Comparison of ENCODE assay signal across 8 mouse cellular contexts in genomic region chr3:76001156-76001555, GRCm38 (mm10). TPM values are rescaled to one million over a fixed set of nuclear protein-coding genes. Genes with fewer than 3 reads are reported as not detected.
DNase-seq lines count a peak whose midpoint lies in the region; ATAC-seq and TF ChIP-seq lines count a peak whose summit lies in the region.

No protein-coding gene starts in this region.

- no peaks in the 10 kb centered on the region for H3K27me3 ChIP-seq in heart, adult 2 months (ENCODE audit: control insufficient read depth, insufficient read depth, low read length)
- H3K27me3 ChIP-seq in heart, embryonic 11.5 days (ENCODE audit: control insufficient read depth, insufficient read depth, low read length) = no peaks in the 10 kb centered on the region
- H3K27me3 ChIP-seq in forebrain, postnatal 0 days (ENCODE audit: insufficient read depth, low read length) = no peaks in the 10 kb centered on the region
- H3K27me3 ChIP-seq in midbrain, postnatal 0 days (ENCODE audit: insufficient read depth, low read length) = no peaks in the 10 kb centered on the region

- intact Hi-C loops in heart, adult 2 months (cut with DNase I) = loop anchor here (1.0 kb wide), 1 partner anchor 91 kb away; no protein-coding TSS in a partner anchor

- TF ChIP-seq POLR2A in heart, adult 2 months (IDR thresholded peaks at IDR 0.05; ENCODE audit: insufficient read depth, low read depth, low read length) = no peak

- H3K4me2 ChIP-seq in heart, embryonic 11.5 days = no peak overlapping the region
- H3K4me2 ChIP-seq in forebrain, postnatal 0 days (ENCODE audit: low read depth) = no peak overlapping the region
- H3K4me2 ChIP-seq in midbrain, postnatal 0 days (ENCODE audit: low read depth, low read length, poor library complexity, severe bottlenecking) = no peak overlapping the region

- peak in 1 of 2 experiments; percentile 3 for DNase-seq in heart, adult 2 months
- DNase-seq in A20 (ENCODE audit: low read depth, low spot score) = peak; percentile 81
- DNase-seq in c-Kit-positive CD71-negative TER-119-negative erythroid progenitor cells, embryonic 14.5 days (ENCODE audit: low read depth) = peak; percentile 32
- peak; percentile 68 for DNase-seq in forebrain, postnatal 0 days
- peak; percentile 15 to 83 for DNase-seq in layer of hippocampus, adult 18-20 months (ENCODE audit: low spot score in 2 of 2)
- peak; percentile 85 for DNase-seq in midbrain, postnatal 0 days (ENCODE audit: low spot score)
- DNase-seq in thymus, postnatal 4 days = peak; percentile 21

- H3K9ac ChIP-seq in heart, adult 2 months (ENCODE audit: low read depth, low read length) = no peak overlapping the region
- no peak overlapping the region for H3K9ac ChIP-seq in heart, embryonic 11.5 days (ENCODE audit: low read depth, low read length)
- no peak overlapping the region for H3K9ac ChIP-seq in forebrain, postnatal 0 days
- no peak overlapping the region for H3K9ac ChIP-seq in midbrain, postnatal 0 days (replicated peaks; ENCODE audit: low read length, poor library complexity, severe bottlenecking)

- H3K9me3 ChIP-seq in heart, embryonic 11.5 days (replicated peaks; ENCODE audit: control insufficient read depth, low read length) = no peaks in the 10 kb centered on the region
- H3K9me3 ChIP-seq in forebrain, postnatal 0 days (ENCODE audit: low read length) = no peaks in the 10 kb centered on the region
- no peaks in the 10 kb centered on the region for H3K9me3 ChIP-seq in midbrain, postnatal 0 days (ENCODE audit: low read length)

- no peak overlapping the region for H3K27ac ChIP-seq in heart, adult 2 months
- no peak overlapping the region for H3K27ac ChIP-seq in heart, embryonic 11.5 days (ENCODE audit: low read depth, low read length)
- H3K27ac ChIP-seq in forebrain, postnatal 0 days (ENCODE audit: low read depth, low read length) = no peak overlapping the region
- no peak overlapping the region for H3K27ac ChIP-seq in midbrain, postnatal 0 days (ENCODE audit: low read depth, low read length)

- TF ChIP-seq EP300 in heart, adult 2 months (IDR thresholded peaks at IDR 0.05; ENCODE audit: insufficient read depth, low read depth, low read length) = no peak

- 37% methylated on average over 4 of the region's 4 CpGs for WGBS in heart, adult 2 months
- 39% methylated on average over 4 of the region's 4 CpGs for WGBS in heart, embryonic 11.5 days (ENCODE audit: insufficient replicate concordance)
- 44% methylated on average over 4 of the region's 4 CpGs for WGBS in forebrain, postnatal 0 days
- 44% methylated on average over 4 of the region's 4 CpGs for WGBS in midbrain, postnatal 0 days

- ATAC-seq in heart, embryonic 11.5 days (replicated peaks; ENCODE audit: insufficient number of reproducible peaks, low FRiP score, low TSS enrichment) = no peak
- peak; percentile 82 for ATAC-seq in forebrain, postnatal 0 days
- ATAC-seq in midbrain, postnatal 0 days (ENCODE audit: low FRiP score) = 0 out of 2 replicates have a peak, but pooled peaks have one; percentile 49

- TF ChIP-seq CTCF in heart, adult 2 months (IDR thresholded peaks at IDR 0.05) = peak; percentile 82
- TF ChIP-seq CTCF in forebrain, postnatal 0 days (IDR thresholded peaks at IDR 0.05; ENCODE audit: low read depth) = peak; percentile 72
- TF ChIP-seq CTCF in midbrain, postnatal 0 days (IDR thresholded peaks at IDR 0.05) = peak; percentile 84

- no peaks in the 10 kb centered on the region for H3K36me3 ChIP-seq in heart, adult 2 months (ENCODE audit: control insufficient read depth, insufficient read depth, low read length)
- H3K36me3 ChIP-seq in heart, embryonic 11.5 days (ENCODE audit: control insufficient read depth, insufficient read depth, low read length) = no peaks in the 10 kb centered on the region
- H3K36me3 ChIP-seq in forebrain, postnatal 0 days (ENCODE audit: insufficient read depth) = no peaks in the 10 kb centered on the region
- no peaks in the 10 kb centered on the region for H3K36me3 ChIP-seq in midbrain, postnatal 0 days (ENCODE audit: insufficient read depth, low read length)

- no peak overlapping the region for H3K4me3 ChIP-seq in heart, adult 2 months
- no peak overlapping the region for H3K4me3 ChIP-seq in heart, embryonic 11.5 days (ENCODE audit: low read depth, low read length)
- no peak overlapping the region for H3K4me3 ChIP-seq in forebrain, postnatal 0 days (ENCODE audit: low read depth, low read length)
- no peak overlapping the region for H3K4me3 ChIP-seq in midbrain, postnatal 0 days (ENCODE audit: low read depth, low read length)

- H3K79me2 ChIP-seq in heart, adult 2 months (replicated peaks; ENCODE audit: control insufficient read depth, insufficient read depth, low read length) = no peaks in the 10 kb centered on the region

- no peaks in the 10 kb centered on the region for H3K4me1 ChIP-seq in heart, adult 2 months (ENCODE audit: control insufficient read depth, insufficient read depth, low read length)
- H3K4me1 ChIP-seq in heart, embryonic 11.5 days (ENCODE audit: control insufficient read depth, insufficient read depth, low read length) = no peaks in the 10 kb centered on the region
- no peaks in the 10 kb centered on the region for H3K4me1 ChIP-seq in forebrain, postnatal 0 days (ENCODE audit: insufficient read depth)
- no peaks in the 10 kb centered on the region for H3K4me1 ChIP-seq in midbrain, postnatal 0 days (ENCODE audit: insufficient read depth, low read length)

RNA-seq across cellular contexts. Expression of gene Golim4, which starts 44.4 kb away (rescaled TPM):
- 10 to 100 TPM; 15.2 to 16.5 TPM for total RNA-seq in heart, adult 2 months (2021)
- polyA plus RNA-seq in heart, adult 2 months (2012; rRNA removed) = 12.4 and 17.4 TPM in 2 replicates
- polyA plus RNA-seq in heart, embryonic 11.5 days (2014; fragmentation: Nextera tagmentation; extraction: Ambion mirVana) = 40.4 and 45.4 TPM in 2 replicates
- total RNA-seq in forebrain, postnatal 0 days (2014; rRNA removed) = 16.3 and 24.8 TPM in 2 replicates
- 9.0 and 13.5 TPM in 2 replicates for polyA plus RNA-seq in forebrain, postnatal 0 days (2015; fragmentation: Nextera tagmentation; extraction: Ambion mirVana)
- 10 to 100 TPM; 25.3 to 27.5 TPM for total RNA-seq in layer of hippocampus, adult 18-20 months (2021)
- 11.9 and 21.7 TPM in 2 replicates for total RNA-seq in midbrain, postnatal 0 days (2014; rRNA removed)
- polyA plus RNA-seq in midbrain, postnatal 0 days (2015; fragmentation: Nextera tagmentation; extraction: Ambion mirVana) = 11.5 and 15.4 TPM in 2 replicates
